Mouse (Mus musculus) left cerebral cortex, postnatal 10 days (tissue): Measurements from ENCODE around the gene Pip4k2b. TPM values are rescaled to one million over a fixed set of nuclear protein-coding genes. Genes with fewer than 3 reads are reported as not detected.

ENCODE experiments used
- DNase-seq, 2 experiments: peaks; one replicate each; pipeline ENCODE4 v3.0.0; 2021 to 2022; ENCODE audit warnings: low spot score in 2 of 2, mixed read lengths in 1 of 2; ENCODE audit errors: extremely low spot score in 1 of 2
- intact Hi-C: fragments of 180-260 bp; cut with DNase I; formaldehyde crosslinking; loops from one replicate; pipeline ENCODE4 v1.15.1; 2025
- microRNA-seq: library from miRNA; unstranded; fragments of <30 nt; microRNA quantifications from one replicate; pipeline ENCODE4 v1.2.0, GENCODE M21; 2022
- total RNA-seq, 2 experiments: library from RNA; stranded (reverse); gene quantifications; 2 replicates each; pipeline ENCODE4 v1.2.3; 2021

The Pip4k2b gene
- total RNA-seq, 2 experiments from 2014 or later = 146 to 153 TPM

DNA sequence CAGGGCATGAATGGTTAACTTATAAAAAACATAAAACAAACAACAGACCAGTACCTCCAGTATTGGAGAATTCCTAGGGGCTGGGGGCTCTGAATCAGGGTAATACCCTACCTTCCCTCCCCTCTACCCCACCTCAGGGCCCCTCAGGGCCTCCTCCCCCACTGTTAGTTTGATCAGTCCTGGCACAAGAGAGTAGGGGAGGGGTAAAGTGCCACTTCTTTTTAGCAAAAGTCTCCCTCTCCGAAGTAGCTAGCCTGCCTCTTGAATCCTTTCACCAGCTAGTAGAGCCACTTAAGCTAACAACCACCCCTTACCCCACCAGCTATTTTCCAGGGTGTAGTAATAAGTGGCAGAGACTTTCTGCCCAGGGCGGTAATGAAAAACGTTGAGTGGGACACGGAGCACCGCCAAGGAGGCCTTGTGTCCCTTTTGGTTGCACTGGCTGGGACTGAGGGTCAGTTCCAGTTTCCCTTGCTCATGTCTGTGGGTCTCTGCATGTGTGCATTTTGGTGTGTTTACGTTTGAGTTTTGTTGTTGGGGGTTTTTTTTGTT is 61.9 kb downstream of the Pip4k2b start:
- intact Hi-C loops = no loop called here
- no peak for DNase-seq

DNA sequence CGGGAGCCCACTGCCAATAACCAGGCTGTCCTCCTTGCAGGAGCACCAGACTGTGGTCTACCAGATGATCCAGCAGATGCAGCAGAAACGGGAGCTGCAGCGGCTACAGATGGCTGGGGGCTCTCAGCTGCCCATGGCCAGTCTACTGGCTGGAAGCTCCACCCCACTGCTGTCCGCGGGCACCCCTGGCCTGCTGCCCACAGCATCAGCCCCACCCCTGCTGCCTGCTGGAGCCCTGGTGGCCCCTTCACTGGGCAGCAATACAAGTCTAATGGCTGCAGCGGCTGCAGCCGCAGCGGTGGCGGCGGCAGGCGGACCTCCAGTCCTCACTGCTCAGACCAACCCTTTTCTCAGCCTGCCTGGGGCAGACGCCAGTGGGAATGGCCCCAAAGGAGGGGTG is 64.1 kb downstream of the Pip4k2b start:
- DNase-seq = peak in 1 of 2 experiments; percentile 62
- intact Hi-C loops = no loop called here

DNA sequence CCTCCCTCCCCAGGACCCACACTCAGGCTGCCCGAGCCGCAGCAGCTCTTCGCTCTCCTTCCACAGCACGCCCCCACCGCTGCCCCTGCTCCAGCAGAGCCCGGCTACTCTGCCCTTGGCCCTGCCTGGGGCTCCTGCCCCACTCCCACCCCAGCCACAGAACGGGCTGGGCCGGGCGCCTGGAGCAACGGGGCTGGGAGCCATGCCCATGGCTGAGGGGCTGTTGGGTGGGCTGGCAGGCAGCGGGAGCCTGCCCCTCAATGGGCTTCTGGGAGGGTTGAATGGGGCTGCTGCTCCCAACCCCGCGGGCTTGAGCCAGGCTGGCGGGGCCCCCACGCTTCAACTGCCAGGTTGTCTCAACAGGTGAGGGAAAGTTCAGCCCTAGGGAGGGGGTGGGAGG is 66.2 kb downstream of the Pip4k2b start:
- no peak for DNase-seq
- intact Hi-C loops = no loop called here

DNA sequence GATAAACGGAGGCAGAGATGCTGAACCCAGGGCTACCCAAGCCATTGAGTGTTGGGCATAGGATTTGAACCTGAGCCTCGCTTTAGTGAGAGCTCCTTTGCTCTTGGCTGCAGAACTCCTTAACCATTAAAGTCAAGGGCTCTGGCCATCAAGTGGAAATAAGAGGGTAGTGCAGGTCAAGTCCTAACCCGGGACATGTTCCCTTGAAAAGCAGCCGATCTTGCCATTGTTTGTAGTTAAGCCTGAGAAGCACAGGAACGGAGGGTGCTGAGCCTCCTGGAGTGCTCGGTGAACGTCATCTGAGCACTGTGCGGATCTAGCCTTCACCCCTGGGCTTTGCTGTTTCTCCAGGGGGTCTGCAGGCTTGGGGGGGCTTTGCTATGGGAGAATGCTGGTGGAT is 66.7 kb downstream of the Pip4k2b start:
- DNase-seq = no peak
- intact Hi-C loops = no loop called here

DNA sequence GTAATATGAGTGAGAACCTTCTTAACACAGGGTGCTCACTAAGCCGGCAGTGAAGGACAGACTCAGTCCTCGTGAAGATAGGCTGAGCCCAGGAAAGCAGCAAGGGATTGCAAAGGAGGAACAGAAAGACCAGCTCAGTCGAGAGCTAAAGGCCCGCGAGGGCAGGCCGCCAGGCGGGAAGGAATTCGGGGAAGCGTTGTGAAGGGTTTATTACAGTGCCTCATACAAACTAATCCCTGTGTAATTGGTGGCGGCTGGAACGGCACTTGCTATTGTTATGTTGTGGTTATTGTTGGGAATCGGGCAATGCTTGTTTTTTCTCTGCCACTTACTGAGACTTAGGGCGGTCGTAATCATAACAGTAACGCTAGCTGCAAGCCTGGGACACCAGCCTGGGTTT is 67.1 kb downstream of the Pip4k2b start:
- DNase-seq = no peak
- intact Hi-C loops = no loop called here

DNA sequence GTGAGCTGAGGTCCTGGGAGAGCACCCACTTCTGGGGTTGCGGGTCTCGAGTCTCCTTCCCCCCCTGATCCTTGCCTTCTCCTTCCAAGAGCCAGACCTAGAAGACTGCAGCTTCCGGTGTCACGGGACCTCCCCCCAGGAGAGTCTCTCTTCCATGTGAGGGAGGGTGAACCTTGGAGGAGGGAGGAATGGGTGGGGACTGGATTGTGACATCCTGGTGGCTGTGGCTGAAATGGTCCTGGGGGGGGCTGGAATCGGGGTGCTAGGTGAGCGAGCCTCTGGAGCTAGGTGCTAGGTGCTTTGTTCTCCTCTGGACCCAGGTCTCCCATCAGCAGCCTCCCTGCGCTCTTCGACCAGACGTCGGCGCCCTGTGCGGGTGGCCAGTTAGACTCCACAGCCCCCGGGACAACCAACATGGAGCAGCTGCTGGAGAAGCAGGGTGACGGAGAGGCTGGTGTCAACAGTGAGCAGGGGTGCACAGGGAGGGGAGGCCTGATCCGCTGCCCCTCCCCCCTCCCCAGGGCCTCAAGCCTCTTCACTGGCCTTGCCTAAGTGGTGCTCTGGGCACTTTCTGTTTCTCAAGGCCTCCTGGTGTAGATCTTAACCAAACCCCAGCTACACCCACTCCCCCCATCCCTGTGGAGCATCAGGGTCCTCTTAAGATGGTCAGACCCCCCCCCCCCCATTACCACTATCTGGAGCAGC is 68.3 kb downstream of the Pip4k2b start:
- intact Hi-C loops = no loop called here
- DNase-seq = peak in 1 of 2 experiments; percentile 18

DNA sequence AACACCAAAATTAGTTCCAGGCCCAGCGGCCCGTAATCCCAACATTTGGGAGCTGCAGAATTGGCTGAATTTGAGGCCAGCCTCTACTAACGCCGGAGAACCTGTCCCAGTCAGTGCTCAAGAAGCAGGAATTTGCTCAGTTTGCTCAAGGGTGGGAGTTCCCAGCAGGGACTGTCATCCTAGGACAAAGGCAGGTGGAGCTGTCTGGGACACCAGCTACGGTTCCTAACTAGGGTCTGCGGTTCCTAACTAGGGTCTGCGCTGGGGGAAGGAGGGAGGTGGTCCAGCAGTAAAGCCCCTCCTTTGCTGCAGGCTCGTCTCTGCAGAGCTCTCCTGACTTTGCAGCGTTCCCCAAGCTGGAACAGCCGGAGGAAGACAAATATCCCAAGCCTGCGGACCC is 71.4 kb downstream of the Pip4k2b start:
- DNase-seq = no peak
- intact Hi-C loops = no loop called here

DNA sequence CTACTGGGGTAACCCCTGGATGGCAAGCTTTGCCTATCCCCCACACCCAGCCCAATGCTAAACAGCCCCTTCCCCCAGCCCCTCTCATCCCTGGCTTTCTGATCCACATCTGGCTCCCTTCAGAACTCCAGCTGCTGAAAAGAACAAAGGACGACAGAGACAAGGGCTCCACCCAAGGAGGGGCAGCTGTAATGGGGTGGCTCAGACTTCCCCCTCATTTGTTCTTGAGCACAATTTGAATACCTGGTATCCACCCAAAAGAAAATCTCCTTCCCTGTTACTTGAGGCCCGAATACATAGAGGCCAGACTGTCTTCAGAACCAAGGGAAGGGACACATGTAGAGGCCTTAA is 73.4 kb downstream of the Pip4k2b start:
- intact Hi-C loops = no loop called here
- no peak for DNase-seq

DNA sequence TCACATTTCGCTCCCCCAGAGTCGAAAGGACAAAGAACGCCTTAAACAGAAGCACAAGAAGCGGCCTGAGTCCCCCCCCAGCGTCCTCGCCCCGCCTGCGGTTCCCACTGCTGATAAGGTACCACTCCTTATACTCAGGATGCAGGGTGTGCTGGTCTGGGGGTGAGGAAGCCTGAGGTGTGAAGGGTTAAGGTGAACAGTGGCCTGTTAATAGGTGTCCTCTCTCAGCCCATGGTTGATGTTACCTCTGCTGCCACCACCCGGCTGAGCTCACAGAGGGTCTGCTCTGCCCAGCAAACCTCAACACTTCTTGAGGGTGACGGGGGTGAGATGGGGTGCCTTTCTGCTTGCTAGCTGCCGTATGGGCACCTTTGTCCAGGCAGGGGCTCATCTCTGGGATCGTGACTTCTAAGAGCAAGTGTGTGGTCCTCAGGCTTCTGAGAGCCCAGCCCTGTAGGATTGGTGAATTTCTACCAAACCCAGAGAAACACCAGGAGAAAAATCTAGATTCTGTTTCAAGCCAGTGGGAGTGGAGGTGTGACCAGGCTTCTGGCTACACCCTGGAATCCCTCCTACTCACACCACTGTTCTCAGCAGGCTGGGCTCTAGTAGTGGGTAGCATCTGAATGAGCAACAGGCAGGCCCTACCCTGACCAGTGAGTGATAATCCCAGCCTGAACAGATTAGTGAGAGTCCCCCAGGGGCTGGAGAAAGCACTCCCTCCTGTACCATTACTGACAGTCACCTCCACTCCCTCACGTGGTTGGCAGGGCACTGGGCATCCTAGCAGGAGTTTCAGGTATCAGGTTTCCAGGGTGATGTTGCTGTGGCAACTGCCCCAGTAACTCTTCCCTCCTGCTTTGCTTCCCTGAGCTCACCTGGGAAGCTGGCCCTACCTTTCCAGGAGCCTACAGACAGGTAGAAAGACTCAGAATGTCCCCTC is 74.0 kb downstream of the Pip4k2b start:
- DNase-seq = no peak

DNA sequence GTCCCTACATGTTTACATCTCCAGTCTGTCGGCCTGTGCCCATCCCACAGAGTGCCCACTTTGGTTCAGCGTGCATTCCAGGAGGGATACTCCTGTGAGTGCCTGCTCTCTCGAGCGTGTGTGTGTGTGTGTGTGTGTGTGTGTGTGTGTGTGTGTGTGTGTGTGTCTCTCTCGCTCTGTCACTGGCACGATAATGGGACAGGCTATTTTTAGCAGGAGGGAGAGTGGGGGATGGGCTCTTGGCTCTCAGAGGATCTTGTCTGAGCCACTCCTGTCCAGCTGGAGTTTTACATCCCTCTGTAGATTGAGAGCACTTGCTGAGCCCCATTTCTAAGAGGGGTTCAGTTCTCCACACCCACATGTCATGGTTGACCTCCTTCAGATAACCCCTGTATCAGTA is 74.7 kb downstream of the Pip4k2b start:
- peak in 1 of 2 experiments; percentile 78 for DNase-seq
- intact Hi-C loops = no loop called here

More for the DNA sequence above, 74.0 kb downstream of the Pip4k2b start:
- intact Hi-C loops = no loop called here

DNA sequence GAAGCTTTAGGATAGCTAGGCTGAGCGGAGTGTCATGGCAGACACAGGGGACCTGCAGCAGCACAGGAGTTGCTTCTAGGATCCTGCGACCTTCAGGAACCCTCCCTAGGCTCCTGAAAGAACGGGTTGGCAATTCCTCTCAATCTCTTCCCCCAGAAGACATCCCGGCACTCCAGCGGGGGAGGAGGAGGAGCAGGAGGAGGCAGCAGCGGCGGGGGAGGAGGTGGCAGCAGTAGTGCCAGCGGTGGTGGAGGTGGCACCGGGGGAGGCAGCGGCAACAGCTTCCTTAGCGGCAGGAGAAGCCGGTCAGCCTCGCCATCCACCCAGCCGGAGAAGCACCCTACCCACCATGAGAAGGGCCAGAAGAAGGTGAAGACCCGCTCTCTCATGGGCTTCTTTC is 75.2 kb downstream of the Pip4k2b start:
- intact Hi-C loops = no loop called here
- DNase-seq = peak in 1 of 2 experiments; percentile 47

DNA sequence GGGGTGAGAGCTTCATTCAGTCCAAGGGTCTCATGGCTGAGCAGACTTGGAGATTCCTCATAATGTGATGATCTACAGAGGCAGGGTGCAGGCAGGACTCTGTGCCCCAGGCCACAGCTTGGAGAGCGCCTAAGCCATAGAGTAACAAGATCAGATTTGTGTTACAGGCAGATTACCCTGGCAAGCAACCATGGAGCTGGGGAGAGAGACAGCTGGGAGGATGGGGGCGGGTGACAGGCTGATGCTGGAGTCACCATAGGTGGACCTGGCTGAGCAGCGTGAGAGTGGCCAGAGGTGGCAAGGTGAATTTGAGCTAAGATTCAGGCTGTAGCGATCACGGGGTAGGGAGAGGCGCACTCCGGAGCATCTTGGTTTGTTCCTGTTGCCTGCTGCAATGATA is 76.3 kb downstream of the Pip4k2b start:
- intact Hi-C loops = no loop called here
- DNase-seq = no peak

DNA sequence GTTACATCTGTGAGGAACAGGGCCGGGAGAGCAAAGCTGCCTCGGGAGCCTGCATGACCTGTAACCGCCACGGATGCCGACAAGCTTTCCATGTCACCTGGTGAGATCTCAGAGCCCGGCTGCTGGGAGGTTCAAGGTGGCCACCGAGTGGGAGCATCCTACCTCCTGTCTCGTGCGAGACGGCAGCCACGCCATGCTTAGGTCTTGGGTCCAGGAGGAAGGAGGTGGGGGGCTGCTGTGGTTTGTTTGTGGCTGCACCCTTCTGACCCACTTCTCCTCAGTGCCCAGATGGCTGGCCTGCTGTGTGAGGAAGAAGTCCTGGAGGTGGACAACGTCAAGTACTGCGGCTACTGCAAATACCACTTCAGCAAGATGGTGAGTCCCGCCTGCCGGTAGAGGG is 77.7 kb downstream of the Pip4k2b start:
- intact Hi-C loops = no loop called here
- DNase-seq = no peak

DNA sequence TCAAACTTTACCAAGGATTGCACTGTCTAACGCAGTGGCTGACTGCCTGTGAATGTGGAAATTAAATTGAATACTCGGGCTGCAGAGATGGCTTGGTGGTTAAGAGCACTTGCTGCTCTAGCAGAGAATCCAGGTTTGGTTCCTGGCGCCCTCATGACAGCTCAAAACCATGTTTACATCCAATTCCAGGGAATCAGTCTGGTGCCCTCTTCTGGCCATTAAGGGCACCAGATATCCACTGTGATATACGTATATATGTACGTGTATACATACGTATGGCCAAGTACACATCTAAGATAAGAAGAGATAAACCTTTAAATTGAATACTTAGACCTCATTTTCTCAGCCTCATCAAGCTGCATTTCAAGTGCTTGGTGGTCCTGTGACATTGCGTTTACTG is 78.3 kb downstream of the Pip4k2b start:
- no peak for DNase-seq
- intact Hi-C loops = no loop called here

DNA sequence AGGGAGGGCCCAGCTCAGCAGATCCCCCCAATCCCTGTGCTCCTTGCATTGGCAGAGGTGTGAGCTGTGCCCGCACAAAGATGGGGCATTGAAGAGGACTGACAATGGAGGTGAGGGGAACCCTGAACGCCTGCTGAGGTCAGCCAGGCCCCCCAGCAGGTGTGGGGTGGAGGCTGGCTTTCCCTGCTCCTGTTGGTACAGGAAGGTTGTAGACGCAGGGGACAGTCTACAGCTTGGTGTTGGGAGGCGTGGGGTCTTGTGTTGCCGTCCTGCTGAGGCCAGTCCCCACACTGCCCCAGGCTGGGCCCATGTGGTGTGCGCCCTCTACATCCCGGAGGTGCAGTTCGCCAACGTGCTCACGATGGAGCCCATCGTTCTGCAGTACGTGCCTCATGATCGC is 79.1 kb downstream of the Pip4k2b start:
- intact Hi-C loops = no loop called here
- no peak for DNase-seq

Small RNAs within 50 kb of the gene (microRNA-seq; reads per million reads assigned to microRNA genes)
- gene Mir6927 = 0.86 reads per million
- gene Mir8102 = not detected

Other genes with a start within 250 kb of the Pip4k2b start
- gene 4933428G20Rik, start 244.4 kb downstream of the Pip4k2b start, total RNA-seq = not detected
- gene Srcin1, start 168.5 kb downstream of the Pip4k2b start, total RNA-seq = 100 to 1,000 TPM; 281 to 294 TPM
- gene Epop, start 115.0 kb downstream of the Pip4k2b start, total RNA-seq = 10 to 100 TPM; 15.0 to 18.4 TPM
- 10 to 100 TPM; 66.9 to 71.6 TPM for gene Mllt6, start 81.3 kb downstream of the Pip4k2b start, total RNA-seq
- gene Cisd3, start 58.9 kb downstream of the Pip4k2b start, total RNA-seq = 10 to 100 TPM; 34.6 to 37.8 TPM
- 10 to 100 TPM; 48.3 to 51.6 TPM for gene Pcgf2, start 44.2 kb downstream of the Pip4k2b start, total RNA-seq
- gene Psmb3, start 41.3 kb downstream of the Pip4k2b start, total RNA-seq = 100 to 1,000 TPM; 153 to 159 TPM
- gene Cwc25, start 21.9 kb upstream of the Pip4k2b start, total RNA-seq = 10 to 100 TPM; 18.8 to 19.4 TPM
- gene 1700001P01Rik, start 31.2 kb upstream of the Pip4k2b start, total RNA-seq = under 1 TPM; 0.60 to 0.63 TPM
- 100 to 1,000 TPM; 423 to 456 TPM for gene Rpl23, start 37.7 kb upstream of the Pip4k2b start, total RNA-seq
- 100 to 1,000 TPM; 190 to 203 TPM for gene Lasp1, start 54.3 kb upstream of the Pip4k2b start, total RNA-seq
- gene B230217C12Rik, start 96.1 kb upstream of the Pip4k2b start, total RNA-seq = 10 to 100 TPM; 40.0 to 45.1 TPM
- under 1 TPM; 0.63 to 0.86 TPM for gene Fbxo47, start 139.4 kb upstream of the Pip4k2b start, total RNA-seq
- gene Plxdc1, start 241.7 kb upstream of the Pip4k2b start, total RNA-seq = 1 to 10 TPM; 5.9 to 8.3 TPM